Mouse (Mus musculus) left cerebral cortex, adult 18-20 months (tissue): ENCODE data around the gene Wbp2. TPM values are rescaled to one million over a fixed set of nuclear protein-coding genes. Genes with fewer than 3 reads are reported as not detected.
"Not testable (repeated sequence)": the region's sequence is repeated elsewhere in the genome, so short reads cannot be mapped to it uniquely, and the experiment has no call there.

ENCODE experiments used
- DNase-seq, 2 experiments: peaks; one replicate each; pipeline ENCODE4 v3.0.0; 2021 to 2022; ENCODE audit warnings: low spot score in 2 of 2, mixed read lengths in 1 of 2
- total RNA-seq, 2 experiments: library from RNA; stranded (reverse); gene quantifications; 2 replicates each; pipeline ENCODE4 v1.2.3; 2021

Gene Wbp2
- total RNA-seq, 2 experiments from 2014 or later: 464 to 477 TPM

DNA sequence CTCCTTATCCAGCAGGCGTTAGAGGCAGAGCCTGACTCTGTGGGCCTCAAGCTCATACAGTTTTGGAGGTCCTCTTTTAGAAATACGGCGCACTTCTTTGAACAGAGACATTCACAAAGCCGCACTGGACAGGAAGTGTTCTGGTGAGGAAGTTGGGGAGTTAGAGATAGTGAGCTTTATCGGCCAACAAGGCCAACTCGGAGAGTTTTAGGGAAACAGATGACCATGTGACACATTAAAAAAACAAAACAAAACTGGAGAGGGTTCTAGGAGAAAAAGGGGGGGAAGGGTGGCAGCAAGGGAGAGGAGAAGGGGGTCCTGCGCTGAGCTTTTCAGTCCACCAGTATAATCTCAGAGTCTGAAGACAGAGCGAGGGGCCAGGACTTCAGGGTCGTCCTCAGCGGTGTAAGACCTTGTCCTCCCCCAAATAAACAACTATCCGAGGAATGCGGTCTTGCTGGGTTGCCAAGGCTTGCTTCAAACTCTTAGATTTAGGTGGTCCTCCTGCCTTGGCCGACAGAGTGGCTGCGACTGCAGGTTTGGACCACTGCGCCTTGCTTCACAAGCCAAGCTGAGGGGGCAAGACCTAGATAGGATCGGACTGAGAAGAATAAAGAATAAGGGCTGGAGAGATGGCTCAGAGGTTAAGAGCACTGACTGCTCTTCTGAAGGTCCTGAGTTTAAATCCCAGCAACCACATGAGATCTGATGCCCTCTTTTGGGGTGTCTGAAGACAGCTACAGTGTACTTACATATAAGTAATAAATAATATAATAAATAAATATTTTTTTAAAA, 7.2 kb upstream of the Wbp2 start:
- no peak for DNase-seq

DNA sequence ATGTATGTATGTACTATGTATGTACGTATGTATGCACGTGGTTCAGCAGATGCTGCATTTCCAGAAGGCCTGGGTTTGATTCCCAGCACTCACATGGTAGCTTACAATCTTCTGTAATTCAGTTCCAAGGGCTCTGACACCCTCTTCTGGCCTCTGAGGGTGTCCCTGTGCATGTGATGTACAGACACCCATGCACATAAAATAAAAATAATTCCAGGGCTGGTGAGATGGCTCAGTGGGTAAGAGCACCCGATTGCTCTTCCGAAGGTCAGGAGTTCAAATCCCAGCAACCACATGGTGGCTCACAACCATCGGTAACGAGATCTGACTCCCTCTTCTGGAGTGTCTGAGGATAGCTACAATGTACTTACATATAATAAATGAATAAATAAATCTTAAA, 6.2 kb upstream of the Wbp2 start:
- DNase-seq: not testable (repeated sequence)

DNA sequence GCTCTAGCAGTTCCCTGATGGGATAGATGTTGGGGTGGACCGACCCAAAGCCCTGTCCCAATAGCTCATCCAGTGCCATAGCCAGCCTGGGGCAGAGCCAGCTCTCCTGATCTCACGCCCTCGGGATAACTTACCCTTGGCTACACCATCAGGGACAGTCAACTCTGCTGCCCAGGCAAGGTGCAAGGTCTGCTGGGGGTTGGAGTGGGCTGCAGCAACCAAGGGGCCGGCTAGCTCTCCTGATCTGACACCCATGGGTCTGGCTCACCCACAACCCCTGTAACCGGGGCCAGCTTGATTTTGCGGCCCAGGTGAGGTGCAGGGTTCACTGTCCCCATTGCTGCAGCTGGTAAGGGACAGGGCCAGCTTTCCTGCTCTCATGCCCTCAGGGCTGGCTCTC, 4.8 kb upstream of the Wbp2 start:
- no peak for DNase-seq

DNA sequence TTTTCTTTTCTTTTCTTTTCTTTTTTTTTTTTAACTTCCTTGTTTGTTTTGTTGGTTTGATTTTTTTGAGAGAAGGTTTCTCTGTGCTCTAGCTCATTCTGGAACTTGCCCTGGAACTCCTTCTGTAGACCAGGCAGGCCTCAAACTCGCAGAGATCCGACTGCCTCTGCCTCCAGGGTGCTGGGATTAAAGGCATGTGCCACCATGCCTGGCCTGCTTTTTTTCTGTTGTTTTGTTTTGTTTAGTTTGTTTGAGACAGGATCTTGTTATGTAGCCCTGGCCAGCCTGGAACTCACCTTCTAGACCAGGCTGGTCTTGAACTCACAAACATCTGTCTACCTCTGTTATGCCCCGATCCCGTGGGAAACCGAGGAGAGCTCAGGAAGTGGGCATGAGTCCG, 2.8 kb upstream of the Wbp2 start:
- no peak for DNase-seq

DNA sequence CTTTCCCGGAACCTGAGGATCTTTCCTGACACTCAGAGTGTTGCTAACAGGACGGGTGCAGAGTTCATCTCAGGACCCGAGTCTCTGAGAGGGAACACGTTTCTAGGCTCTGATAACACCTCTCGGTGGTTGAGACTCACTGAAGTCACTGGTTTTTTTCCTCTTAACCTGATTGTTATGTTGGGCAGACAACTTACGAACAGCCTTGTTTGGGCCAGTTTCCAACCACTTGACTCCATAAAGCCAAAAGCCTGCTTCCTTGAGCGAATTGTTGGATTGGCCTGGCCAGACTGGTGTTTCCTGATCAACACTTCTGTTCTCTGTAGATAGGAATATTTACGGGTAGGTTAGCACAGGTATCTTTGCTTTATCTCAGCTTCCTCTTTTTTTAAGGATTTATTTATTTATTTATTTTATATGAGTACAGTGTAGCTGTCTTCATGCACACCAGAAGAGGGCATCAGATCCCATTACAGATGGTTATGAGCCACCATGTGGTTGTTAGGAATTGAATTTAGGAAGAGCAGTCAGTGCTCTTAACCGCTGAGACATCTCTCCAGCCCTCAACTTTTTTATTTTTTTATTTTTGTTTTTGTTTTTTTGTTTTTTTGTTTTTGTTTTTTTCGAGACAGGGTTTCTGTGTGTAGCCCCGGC, 2.1 kb upstream of the Wbp2 start:
- no peak for DNase-seq

DNA sequence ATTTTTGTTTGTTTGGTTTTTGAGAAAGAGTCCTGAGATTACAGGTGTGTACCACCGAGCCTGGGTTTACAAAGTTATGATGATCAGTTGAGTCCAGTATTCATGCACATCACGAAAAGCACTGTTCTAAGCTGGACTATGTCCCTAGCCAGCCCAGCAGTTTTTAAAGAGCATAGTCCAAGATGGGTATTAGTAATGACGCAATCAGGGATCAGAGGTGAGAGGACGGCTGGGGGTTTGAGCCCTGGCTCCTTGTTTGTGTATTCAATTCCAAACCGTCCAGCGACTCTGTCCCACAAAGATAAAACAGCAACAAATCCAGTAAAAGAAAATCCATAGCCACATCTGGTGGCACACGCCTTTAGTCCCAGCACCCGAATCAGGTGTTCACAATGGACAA, 1.4 kb upstream of the Wbp2 start:
- no peak for DNase-seq

DNA sequence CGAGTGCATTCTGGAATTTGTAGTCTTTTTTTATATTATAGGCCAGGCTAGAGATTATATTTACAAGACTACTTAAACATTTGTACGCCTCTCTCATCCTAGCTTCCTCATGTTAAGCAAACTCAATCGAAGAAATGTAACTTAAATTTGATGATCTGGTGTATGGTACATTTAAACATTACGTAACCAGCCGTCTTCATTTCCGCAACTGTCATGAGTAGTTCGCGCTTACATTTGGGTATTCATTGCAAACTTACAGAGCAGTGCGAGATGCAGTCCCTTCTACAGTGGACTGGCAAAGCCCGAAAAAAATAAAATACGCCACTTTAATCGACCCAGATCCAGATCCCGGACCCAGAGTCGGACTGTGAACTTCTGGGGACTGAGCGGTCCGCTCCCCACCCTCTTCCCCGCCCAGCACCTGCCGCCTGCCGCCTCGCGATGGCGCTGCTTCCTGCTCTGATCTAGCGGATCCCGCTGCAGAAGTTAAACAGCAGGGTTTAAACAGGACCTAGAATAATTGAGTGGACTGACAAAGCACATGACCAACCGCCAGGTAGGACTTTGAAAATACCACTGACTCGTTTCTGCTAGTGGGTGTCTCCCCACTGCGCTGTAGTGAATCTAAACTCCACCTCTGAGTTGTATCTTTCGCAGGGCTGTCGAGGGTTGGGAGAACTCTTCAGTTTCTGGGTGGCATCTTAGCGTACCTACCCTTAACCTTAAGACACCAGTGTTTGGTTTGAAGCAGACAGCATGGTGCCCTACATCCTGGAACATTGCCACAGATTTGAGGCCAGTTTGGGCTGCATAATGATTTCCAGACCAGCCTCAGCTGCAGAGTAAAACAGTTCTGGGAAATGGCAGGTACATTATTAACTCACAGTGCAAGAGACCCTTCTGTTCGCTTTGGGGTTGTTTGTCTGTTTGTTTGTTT, 667 bp upstream of the Wbp2 start:
- DNase-seq: peak; percentile 86 to 90

DNA sequence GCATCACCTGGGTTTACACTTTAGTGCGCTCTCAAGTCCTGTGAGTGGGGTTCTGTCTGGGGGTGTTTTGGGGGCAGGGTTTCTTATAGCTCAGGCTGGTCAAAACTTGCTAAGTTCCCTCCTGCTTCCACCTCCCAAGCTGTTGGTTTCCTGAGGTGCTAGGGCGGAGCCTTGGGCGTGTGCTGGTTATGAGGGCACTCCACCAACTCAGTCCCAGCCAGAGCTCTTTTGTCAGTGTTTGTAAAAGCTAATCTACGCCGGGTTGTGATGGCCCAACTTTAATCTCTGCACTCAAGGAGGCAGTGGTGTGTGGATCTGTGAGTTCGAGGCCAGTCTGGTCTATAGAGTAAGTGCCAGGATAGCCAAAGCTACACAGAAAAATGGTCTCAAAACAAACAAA, 2.6 kb downstream of the Wbp2 start:
- no peak for DNase-seq

DNA sequence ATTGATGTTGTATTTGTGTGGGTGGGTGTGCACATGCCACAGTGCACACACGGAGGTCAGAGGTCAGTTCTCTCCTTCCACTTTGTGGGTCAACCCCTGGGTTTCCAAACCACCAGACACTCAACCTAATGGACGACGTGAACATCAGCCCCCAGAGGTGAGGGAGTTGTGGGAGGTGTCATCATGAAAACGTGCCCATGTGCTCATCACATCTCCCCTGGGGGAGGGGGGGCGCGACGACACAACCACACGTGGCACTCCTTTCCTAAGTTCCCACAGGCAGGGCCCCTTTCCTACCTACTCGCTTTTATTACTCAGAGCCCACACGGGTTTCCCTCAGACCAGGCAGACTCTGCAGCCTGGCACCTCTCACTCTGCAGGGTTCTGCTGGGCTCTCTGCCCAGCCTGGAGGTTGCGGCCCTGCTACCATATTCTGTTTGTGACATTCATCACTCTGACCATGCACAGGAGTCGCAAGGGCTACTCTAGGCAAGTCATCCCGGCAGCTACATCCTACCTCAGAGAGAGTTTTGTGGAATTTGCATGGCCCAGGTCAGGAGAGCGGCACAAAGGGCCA, 3.6 kb downstream of the Wbp2 start:
- no peak for DNase-seq

DNA sequence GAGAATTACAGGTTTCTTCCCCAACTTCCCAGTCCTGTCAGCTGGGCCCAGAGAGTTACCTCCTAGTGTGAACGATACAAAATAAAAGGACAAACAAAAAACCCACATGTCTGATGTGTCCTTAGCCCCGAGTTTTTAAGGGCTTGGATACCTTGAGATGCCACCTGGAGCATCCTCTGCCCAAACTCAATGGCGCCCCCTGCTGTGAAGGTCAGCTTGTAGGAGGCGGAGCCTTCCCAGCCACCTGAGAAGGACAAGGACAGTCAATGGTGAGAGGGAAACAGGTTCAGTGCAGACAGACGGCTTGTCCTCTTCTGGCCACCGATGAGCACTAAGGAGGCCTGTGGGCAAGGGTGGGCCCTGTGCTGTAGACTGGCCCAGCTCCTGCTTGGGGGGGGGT, 5.7 kb downstream of the Wbp2 start:
- DNase-seq: peak; percentile 50 to 61

DNA sequence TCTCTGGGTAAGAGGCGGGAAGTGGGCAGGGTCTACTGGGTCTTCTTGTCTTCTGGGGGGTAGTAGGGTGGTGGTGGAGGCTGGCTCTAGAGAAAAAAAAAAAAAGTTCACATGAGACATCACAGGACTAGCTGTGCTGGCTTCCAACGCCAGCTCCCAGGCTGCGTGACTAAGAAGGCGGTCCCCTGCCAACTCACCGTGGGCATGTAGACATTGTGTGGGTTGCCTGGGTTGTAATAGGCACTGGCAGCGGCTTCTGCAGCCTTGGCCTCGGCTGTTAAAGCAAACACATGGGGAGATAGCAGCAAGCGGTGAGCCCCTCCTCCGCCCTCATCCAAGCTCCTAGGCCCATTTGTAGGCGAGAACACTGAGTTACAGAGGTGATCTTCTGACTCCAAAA, 7.3 kb downstream of the Wbp2 start:
- DNase-seq: peak; percentile 79 to 87

DNA sequence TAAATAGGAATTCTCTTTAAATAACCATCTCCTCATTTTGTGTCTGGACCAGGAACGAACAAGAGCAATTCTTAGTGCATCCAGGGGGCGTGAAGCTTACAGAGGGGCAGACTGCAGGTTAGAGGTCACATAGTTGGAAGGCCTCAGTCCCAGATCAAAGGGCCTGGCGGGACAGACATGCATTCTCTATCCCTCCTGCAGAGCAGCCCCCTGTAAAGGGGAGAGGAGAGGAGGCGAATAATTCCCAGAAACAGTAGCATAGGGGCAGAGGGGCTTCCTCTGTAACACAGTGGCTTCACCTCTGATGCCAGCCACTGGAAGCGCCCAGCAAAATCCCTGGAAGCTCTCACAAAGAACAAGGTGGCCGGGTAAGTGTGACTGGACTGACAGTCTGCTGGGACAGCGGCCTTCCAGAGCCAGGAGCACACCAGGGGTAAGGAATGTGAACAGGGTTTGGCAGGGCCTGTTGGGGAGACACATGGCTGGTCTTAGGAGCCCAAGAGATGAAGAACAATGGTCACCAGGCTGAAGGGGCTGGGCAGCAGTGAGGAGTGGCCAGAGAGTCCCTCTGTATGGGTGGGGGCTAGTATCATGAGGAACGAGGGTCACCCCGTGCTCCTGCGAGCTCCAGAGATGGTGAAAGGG, 8.0 kb downstream of the Wbp2 start:
- no peak for DNase-seq

DNA sequence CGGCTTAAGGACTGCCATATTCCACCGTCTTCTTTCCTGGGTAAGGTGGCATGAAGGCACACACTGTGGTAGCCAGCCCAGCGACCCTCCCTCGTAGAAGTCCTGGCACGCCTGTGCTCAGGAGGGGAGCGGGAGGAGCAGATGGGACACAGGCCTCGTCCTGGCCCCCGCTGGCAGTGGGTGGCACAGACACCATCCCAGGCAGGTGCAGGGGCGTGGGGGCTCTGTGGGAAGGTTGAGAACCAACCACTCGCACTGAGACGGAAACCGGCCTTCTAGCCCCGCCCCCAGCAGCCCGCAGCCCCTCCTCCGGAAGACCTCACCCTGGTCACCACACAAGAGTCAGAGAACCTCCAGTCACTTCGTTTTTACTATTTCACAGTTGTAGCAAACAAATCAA, 8.6 kb downstream of the Wbp2 start:
- DNase-seq: no peak

DNA sequence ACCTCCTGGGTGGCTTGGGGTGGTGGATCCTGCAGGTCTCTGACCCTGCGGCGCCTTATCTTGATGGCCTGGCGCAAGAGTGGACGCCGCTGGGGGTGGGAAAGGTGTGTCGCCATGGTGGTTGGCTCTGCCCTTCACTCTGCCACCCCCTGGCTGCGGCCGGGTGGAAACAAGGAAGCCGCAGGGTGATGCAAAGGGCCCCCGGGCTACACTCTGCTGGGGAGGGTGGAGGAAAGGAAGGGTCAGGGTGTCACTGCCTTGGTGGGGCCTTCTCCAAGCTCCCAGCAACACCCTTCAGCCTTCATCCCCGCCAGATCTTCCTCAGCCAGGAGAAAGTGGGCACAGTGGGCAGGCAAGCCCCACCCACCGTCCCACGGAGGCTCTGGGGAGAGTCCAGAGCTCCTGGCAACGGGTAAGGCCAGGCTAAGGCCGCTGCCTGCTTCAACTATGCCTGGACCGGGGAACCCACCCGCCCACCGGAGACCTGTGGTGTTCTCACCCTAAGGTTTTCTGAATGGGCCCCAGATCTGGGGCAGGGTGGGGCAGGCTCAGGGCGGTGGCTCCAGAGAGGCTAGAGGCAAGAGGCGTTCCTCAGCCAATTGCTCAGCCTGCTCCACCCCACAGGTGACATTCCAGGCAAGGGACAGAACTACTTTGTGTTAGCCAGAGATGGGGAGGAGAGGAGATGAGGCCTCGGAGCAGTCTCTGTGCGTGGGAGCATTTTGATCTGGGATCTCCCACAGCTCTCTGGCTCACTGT, 9.2 kb downstream of the Wbp2 start, which contains the start of gene Unc13d:
Gene Unc13d (minus strand): TSS at position 516 of the 759 bp plus-strand sequence.
- no peak for DNase-seq

DNA sequence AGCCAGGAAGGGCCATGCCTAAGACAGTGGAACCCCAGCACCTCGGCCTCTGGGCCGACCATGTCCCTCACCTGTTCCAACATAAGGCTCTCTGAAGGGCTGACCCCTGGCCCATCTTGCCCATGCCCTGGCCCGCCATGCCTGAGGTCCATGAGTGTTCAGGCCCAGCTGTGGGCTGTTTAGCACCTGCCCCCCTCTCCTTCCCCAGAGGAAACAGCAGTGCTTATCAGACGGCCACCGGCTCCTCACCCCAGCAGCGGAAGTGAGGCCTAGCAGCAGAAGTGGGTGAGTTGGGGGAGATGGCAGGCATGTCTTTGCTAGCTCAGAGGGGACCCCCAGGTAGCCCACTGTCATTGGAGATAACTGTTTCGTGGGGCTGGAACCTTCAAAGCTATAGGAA, 10.0 kb downstream of the Wbp2 start:
- no peak for DNase-seq

DNA sequence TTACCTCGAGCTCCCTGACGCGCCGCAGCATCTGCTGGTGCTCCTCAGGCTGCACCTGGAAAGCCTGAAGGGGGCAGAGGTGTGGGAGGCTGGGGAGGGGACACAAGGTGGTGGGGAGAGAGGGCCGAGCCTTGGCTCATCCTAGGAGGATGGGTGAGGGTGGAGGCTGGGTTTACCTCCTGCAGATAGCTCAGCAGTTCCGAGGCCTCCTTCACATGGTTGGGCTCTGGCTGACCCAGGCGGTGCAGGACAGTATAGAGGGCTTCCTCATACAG, 10.6 kb downstream of the Wbp2 start:
- DNase-seq: no peak

DNA sequence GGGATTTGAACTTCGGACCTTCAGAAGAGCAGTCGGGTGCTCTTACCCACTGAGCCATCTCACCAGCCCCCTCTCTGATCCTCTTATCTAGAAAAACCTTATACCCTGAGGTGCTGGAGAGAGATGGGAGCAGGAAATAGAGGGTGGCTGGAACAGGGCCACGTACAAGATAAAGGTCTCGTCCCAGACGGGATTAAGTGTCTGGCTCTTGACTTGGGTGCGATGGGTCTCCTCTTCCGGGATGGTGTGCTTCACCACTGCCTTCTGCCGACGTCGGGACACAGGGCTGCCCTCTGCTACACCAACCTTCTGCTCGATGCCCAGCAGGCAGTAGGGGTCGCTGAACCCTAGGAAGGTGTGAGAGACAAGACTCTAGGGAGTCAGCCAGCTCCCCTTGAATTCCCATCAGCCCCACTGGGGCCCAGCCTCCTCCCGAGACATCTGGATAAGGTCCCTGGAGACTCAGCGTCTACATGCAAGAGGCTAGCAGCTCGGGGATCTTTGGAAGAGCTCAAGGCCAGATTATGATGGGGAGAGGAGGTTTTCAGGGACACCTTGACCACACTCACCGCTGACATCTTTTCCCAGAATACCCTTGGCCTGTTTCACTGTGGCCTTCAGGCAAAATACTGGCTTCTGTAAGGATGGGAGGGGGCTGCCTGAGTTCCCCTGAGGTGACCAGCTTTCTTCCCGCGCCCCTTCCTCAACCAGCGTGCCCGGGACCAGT, 11.1 kb downstream of the Wbp2 start:
- no peak for DNase-seq

DNA sequence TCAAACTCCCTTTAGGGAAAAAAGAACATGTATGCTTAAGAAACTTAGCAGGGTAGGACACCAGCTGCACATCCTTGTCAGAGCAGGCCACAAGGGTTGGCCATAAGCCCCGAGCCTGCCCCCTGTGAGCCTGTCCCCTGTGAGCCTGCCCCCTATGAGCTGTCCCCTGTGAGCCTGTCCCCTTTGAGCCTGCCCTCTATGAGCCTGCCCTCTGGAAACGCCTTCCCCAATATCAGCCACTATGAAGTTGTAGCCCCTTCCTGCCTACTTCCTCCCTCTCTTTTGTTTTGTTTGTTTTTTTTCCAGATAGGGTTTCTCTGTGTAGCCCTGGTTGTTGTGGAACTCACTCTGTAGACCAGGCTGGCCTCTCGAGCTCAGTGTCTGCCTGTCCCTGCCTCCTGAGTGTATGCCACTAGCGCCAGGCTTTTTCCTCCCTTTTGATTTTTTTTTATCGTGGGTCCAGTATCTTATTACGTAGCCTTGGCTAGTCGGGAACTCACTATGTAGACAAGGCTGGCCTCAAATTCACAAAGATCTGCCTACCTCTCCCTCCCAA, 12.3 kb downstream of the Wbp2 start:
- no peak for DNase-seq

DNA sequence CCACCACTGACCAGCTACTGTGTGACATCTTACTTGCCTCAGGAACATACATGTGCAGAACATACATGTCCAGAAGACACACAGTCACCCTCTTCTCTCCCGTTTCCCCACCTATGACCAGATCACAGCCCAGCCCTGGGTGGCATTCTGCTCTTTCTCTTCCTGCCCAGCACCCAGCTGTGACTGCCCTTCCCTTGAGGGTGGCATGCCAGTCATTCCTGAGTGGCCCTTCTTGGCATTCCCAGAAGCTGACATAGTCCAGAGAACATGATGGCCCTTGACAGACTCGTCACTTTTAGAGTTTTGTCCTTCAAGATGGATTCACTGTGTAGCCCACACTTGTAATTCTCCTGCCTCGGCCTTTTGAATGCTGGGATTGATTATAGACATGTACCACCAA, 14.2 kb downstream of the Wbp2 start:
- no peak for DNase-seq
